Mouse (Mus musculus) fibroblast of lung, adult 2 months (primary cell): ENCODE data around the gene Prss54.
"Not testable (repeated sequence)": the region's sequence is repeated elsewhere in the genome, so short reads cannot be mapped to it uniquely, and the experiment has no call there.

Source experiments
- DNase-seq: peaks from one replicate; pipeline ENCODE4 v3.0.0-alpha.2; 2011; ENCODE audit warnings: low read depth

Gene Prss54

GRCm38 (mm10) chr8:95576240-95576639 is at the start of gene Prss54:
Gene Prss54, minus strand, starts transcription at chr8:95576340.
- no peak for DNase-seq

- no peak for DNase-seq
These were observed 48.7 kb upstream of the Prss54 start for GRCm38 (mm10) chr8:95624833-95625232.

GRCm38 (mm10) chr8:95620046-95620445 is 43.9 kb upstream of the Prss54 start:
- DNase-seq: no peak

GRCm38 (mm10) chr8:95616383-95616782 is 40.2 kb upstream of the Prss54 start:
- no peak for DNase-seq

- no peak for DNase-seq
These were observed 35.6 kb upstream of the Prss54 start for GRCm38 (mm10) chr8:95611769-95612168.

GRCm38 (mm10) chr8:95610749-95611148 is 34.6 kb upstream of the Prss54 start:
- no peak for DNase-seq

- DNase-seq: no peak
These were observed 33.3 kb upstream of the Prss54 start for GRCm38 (mm10) chr8:95609406-95609805.

GRCm38 (mm10) chr8:95607210-95607609 is 31.1 kb upstream of the Prss54 start:
- DNase-seq: no peak

GRCm38 (mm10) chr8:95606509-95606908 is 30.4 kb upstream of the Prss54 start:
- DNase-seq: not testable (repeated sequence)

- no peak for DNase-seq
These were observed 26.0 kb upstream of the Prss54 start for GRCm38 (mm10) chr8:95602168-95602567.

GRCm38 (mm10) chr8:95601306-95601705 is 25.2 kb upstream of the Prss54 start:
- no peak for DNase-seq

GRCm38 (mm10) chr8:95599861-95600260 is 23.7 kb upstream of the Prss54 start:
- DNase-seq: peak; percentile 13

- DNase-seq: no peak
These were observed 20.7 kb upstream of the Prss54 start for GRCm38 (mm10) chr8:95596841-95597241.

GRCm38 (mm10) chr8:95595131-95595530 is 19.0 kb upstream of the Prss54 start:
- no peak for DNase-seq

GRCm38 (mm10) chr8:95593439-95594393 is 17.6 kb upstream of the Prss54 start:
- DNase-seq: no peak

- DNase-seq: no peak
These were observed 16.1 kb upstream of the Prss54 start for GRCm38 (mm10) chr8:95592131-95592780.

GRCm38 (mm10) chr8:95590539-95590938 is 14.4 kb upstream of the Prss54 start:
- no peak for DNase-seq

- no peak for DNase-seq
These were observed 13.1 kb upstream of the Prss54 start for GRCm38 (mm10) chr8:95589282-95589681.

GRCm38 (mm10) chr8:95587339-95587738 is 11.2 kb upstream of the Prss54 start:
- DNase-seq: no peak

GRCm38 (mm10) chr8:95573146-95573545 is 3.0 kb downstream of the Prss54 start:
- no peak for DNase-seq

- DNase-seq: no peak
These were observed 9.3 kb downstream of the Prss54 start for GRCm38 (mm10) chr8:95566809-95567208.

GRCm38 (mm10) chr8:95566217-95566616 is 9.9 kb downstream of the Prss54 start:
- DNase-seq: no peak

GRCm38 (mm10) chr8:95555963-95556362 is 20.2 kb downstream of the Prss54 start:
- no peak for DNase-seq
